Mouse (Mus musculus) lung, postnatal 10 days (tissue): ENCODE data around the gene Cdk7.
"Not testable (repeated sequence)": the region's sequence is repeated elsewhere in the genome, so short reads cannot be mapped to it uniquely, and the experiment has no call there.

Experiments
- DNase-seq: peaks from one replicate; pipeline ENCODE4 v3.0.0; 2021

Gene Cdk7

GRCm38 (mm10) chr13:100730861-100731176 lies at the start of gene Cdk7:
TSS of gene Cdk7 (minus strand) at chr13:100730939.
- DNase-seq, result peak; percentile 95

- no peak for DNase-seq
Measured at GRCm38 (mm10) chr13:100777491-100777890, 46.8 kb upstream of the Cdk7 start.

- no peak for DNase-seq
Measured at GRCm38 (mm10) chr13:100776710-100777109, 46.0 kb upstream of the Cdk7 start.

- DNase-seq, result no peak
Measured at GRCm38 (mm10) chr13:100776056-100776419, 45.3 kb upstream of the Cdk7 start.

- peak; percentile 92 for DNase-seq
Measured at GRCm38 (mm10) chr13:100775252-100776055, 44.7 kb upstream of the Cdk7 start, which contains the start of gene Cenph. TSS of gene Cenph (minus strand) at chr13:100775899.

GRCm38 (mm10) chr13:100774704-100775103 lies 44.0 kb upstream of the Cdk7 start:
- DNase-seq, result no peak

GRCm38 (mm10) chr13:100755329-100755728 lies 24.6 kb upstream of the Cdk7 start:
- peak; percentile 53 for DNase-seq

- no peak for DNase-seq
Measured at GRCm38 (mm10) chr13:100754186-100754585, 23.4 kb upstream of the Cdk7 start.

GRCm38 (mm10) chr13:100753011-100753410 lies 22.3 kb upstream of the Cdk7 start:
- DNase-seq, result no peak

- DNase-seq, result no peak
Measured at GRCm38 (mm10) chr13:100752529-100752928, 21.8 kb upstream of the Cdk7 start.

GRCm38 (mm10) chr13:100751402-100751801 lies 20.7 kb upstream of the Cdk7 start:
- DNase-seq, result no peak

- no peak for DNase-seq
Measured at GRCm38 (mm10) chr13:100750799-100751198, 20.1 kb upstream of the Cdk7 start.

GRCm38 (mm10) chr13:100748638-100749037 lies 17.9 kb upstream of the Cdk7 start:
- no peak for DNase-seq

- DNase-seq, result no peak
Measured at GRCm38 (mm10) chr13:100746090-100746489, 15.4 kb upstream of the Cdk7 start.

GRCm38 (mm10) chr13:100744036-100744744 lies 13.5 kb upstream of the Cdk7 start, which contains the start of gene Mrps36:
TSS of gene Mrps36 (minus strand) at chr13:100744659.
- DNase-seq, result peak; percentile 96

- DNase-seq, result no peak
Measured at GRCm38 (mm10) chr13:100743346-100744035, 12.8 kb upstream of the Cdk7 start.

GRCm38 (mm10) chr13:100742831-100743230 lies 12.1 kb upstream of the Cdk7 start:
- no peak for DNase-seq

GRCm38 (mm10) chr13:100732756-100733155 lies 2.0 kb upstream of the Cdk7 start:
- DNase-seq, result no peak

GRCm38 (mm10) chr13:100731462-100732046 lies 815 bp upstream of the Cdk7 start:
- DNase-seq, result not testable (repeated sequence)

GRCm38 (mm10) chr13:100730153-100730860 lies 432 bp downstream of the Cdk7 start:
- peak; percentile 28 for DNase-seq

GRCm38 (mm10) chr13:100728530-100728929 lies 2.2 kb downstream of the Cdk7 start:
- not testable (repeated sequence) for DNase-seq

GRCm38 (mm10) chr13:100728086-100728485 lies 2.7 kb downstream of the Cdk7 start:
- no peak for DNase-seq

- no peak for DNase-seq
Measured at GRCm38 (mm10) chr13:100725194-100725593, 5.5 kb downstream of the Cdk7 start.
